Mouse (Mus musculus) thymus, adult 2 months (tissue): ENCODE measurements around the gene Cdc42ep4.

Experiments
- CTCF ChIP-seq: fragments of 200-500 bp; IDR thresholded peaks from 2 replicates; pipeline ENCODE4 v1.5.1; 2012; ENCODE audit warnings: mild to moderate bottlenecking, control low read depth, low read length, moderate library complexity, borderline replicate concordance; ENCODE audit not compliant: control insufficient read depth, poor library complexity, insufficient read depth; ENCODE audit errors: extremely low read depth
- POLR2A ChIP-seq: fragments of 200-500 bp; IDR thresholded peaks from 2 replicates; pipeline ENCODE4 v1.6.1; 2012; ENCODE audit warnings: mild to moderate bottlenecking, low read length, control low read depth, moderate library complexity; ENCODE audit not compliant: control insufficient read depth, poor library complexity, insufficient read depth; ENCODE audit errors: extremely low read depth

- TF ChIP-seq CTCF (no peak), POLR2A (no peak)
Measured at GRCm38 (mm10) chr11:113787009-113787408, 35.3 kb upstream of the Cdc42ep4 start.
